Mouse (Mus musculus): ENCODE measurements around the gene Add3. TPM values are rescaled to one million over a fixed set of nuclear protein-coding genes. Genes with fewer than 3 reads are reported as not detected.

Add3 gene
- total RNA-seq, 2 experiments from 2014 or later, result 50.2 to 53.3 TPM

GRCm38 (mm10) chr19:53127320-53128291 is 12.6 kb upstream of the Add3 start:
- intact Hi-C loops (cut with DNase I), result loop anchor here (10.0 kb wide), 1 partner anchor 113 kb away; no protein-coding TSS in a partner anchor
- no peak for DNase-seq (ENCODE audit: low spot score)

- intact Hi-C loops (cut with DNase I), result loop anchor here (10.0 kb wide), 1 partner anchor 114 kb away; no protein-coding TSS in a partner anchor
- no peak for DNase-seq (ENCODE audit: low spot score)
Observed at GRCm38 (mm10) chr19:53128494-53129337, 11.5 kb upstream of the Add3 start.

- intact Hi-C loops (cut with DNase I), result no loop called here
- DNase-seq (ENCODE audit: low spot score), result peak; percentile 27
Observed at GRCm38 (mm10) chr19:53130399-53131175, 9.7 kb upstream of the Add3 start.

GRCm38 (mm10) chr19:53132471-53132870 is 7.8 kb upstream of the Add3 start:
- DNase-seq (ENCODE audit: low spot score), result no peak
- intact Hi-C loops (cut with DNase I), result no loop called here

- intact Hi-C loops (cut with DNase I), result no loop called here
- DNase-seq (ENCODE audit: low spot score), result no peak
Observed at GRCm38 (mm10) chr19:53136336-53137090, 3.7 kb upstream of the Add3 start.

- DNase-seq (ENCODE audit: low spot score), result no peak
- intact Hi-C loops (cut with DNase I), result no loop called here
Observed at GRCm38 (mm10) chr19:53137116-53137670, 3.0 kb upstream of the Add3 start.

GRCm38 (mm10) chr19:53140804-53141250 is 584 bp downstream of the Add3 start:
- DNase-seq (ENCODE audit: low spot score), result no peak
- intact Hi-C loops (cut with DNase I), result loop anchor here (2.0 to 10.0 kb wide), 6 partner anchors 34 to 224 kb away; partner anchors contain the start of genes Mxi1 and Xpnpep1

- peak; percentile 69 for DNase-seq (ENCODE audit: low spot score)
- intact Hi-C loops (cut with DNase I), result loop anchor here (2.0 to 10.0 kb wide), 7 partner anchors 34 to 223 kb away; partner anchors contain the start of genes Mxi1 and Xpnpep1
Observed at GRCm38 (mm10) chr19:53141251-53142072, 1.2 kb downstream of the Add3 start.

- DNase-seq (ENCODE audit: low spot score), result peak; percentile 100
- intact Hi-C loops (cut with DNase I), result loop anchor here (2.0 to 10.0 kb wide), 6 partner anchors 35 to 222 kb away; partner anchors contain the start of gene Mxi1
Observed at GRCm38 (mm10) chr19:53142190-53143107, 2.2 kb downstream of the Add3 start.

GRCm38 (mm10) chr19:53143108-53143971 is 3.1 kb downstream of the Add3 start:
- no peak for DNase-seq (ENCODE audit: low spot score)
- intact Hi-C loops (cut with DNase I), result loop anchor here (2.0 to 10.0 kb wide), 6 partner anchors 36 to 221 kb away; partner anchors contain the start of gene Mxi1

GRCm38 (mm10) chr19:53145075-53145474 is 4.8 kb downstream of the Add3 start:
- intact Hi-C loops (cut with DNase I), result loop anchor here (10.0 kb wide), 1 partner anchor 220 kb away; no protein-coding TSS in a partner anchor
- no peak for DNase-seq (ENCODE audit: low spot score)

- no peak for DNase-seq (ENCODE audit: low spot score)
- intact Hi-C loops (cut with DNase I), result loop anchor here (10.0 kb wide), 1 partner anchor 215 kb away; no protein-coding TSS in a partner anchor
Observed at GRCm38 (mm10) chr19:53149381-53149780, 9.1 kb downstream of the Add3 start.

GRCm38 (mm10) chr19:53152451-53152850 is 12.2 kb downstream of the Add3 start:
- intact Hi-C loops (cut with DNase I), result no loop called here
- DNase-seq (ENCODE audit: low spot score), result no peak

GRCm38 (mm10) chr19:53153096-53153495 is 12.9 kb downstream of the Add3 start:
- intact Hi-C loops (cut with DNase I), result no loop called here
- DNase-seq (ENCODE audit: low spot score), result no peak

GRCm38 (mm10) chr19:53154156-53154555 is 13.9 kb downstream of the Add3 start:
- intact Hi-C loops (cut with DNase I), result no loop called here
- no peak for DNase-seq (ENCODE audit: low spot score)

Data from heart, postnatal 25 days (tissue).